Mouse (Mus musculus) urinary bladder, postnatal 4 days (tissue): ENCODE results near the gene Dstn.

Experiments
- DNase-seq, 2 experiments: peaks; one replicate each; pipeline ENCODE4 v3.0.0; 2021 to 2022; ENCODE audit warnings: low spot score in 2 of 2

The Dstn gene

DNA sequence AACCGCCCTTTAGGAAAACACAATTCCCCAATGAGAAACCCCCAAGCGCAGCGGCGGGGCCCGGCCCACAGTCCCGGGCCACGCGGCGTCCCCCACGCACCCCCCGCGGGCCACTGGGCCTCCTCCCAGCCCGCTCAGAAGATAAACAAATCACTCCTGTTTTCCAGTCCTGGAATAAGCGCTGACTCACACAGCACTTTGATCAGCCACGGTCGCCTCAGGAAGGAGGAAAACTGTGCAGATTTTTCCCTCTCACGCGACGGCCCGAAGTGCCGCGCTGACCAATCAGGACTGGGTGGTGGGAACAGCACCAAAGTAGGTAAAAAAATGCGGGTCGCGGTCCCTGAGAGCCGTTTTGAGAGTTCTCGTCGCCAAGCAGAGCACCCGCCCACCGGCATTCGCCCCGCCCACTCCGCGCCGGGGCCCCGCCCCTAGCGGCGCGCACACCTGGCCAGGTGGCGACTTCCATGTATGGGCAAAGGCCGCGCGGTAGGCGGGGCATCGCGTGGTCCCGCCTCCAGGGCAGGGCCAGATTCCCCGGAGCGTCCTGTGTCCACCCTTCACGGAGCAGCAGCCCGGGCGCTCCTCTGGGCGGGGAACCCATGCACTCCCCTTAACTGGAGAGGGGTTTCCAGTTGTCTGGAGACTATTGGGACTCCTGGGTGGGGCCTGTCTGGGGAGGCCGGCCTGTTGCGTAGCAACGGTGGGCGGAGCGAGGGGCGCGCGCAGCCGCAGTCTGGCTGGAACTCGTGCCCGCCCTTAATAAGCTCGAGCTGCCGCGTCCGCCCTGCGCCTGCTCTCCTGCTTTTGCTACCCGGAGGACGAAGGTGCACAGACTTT lies at the start of gene Dstn:
Gene Dstn (plus strand): TSS at position 561 of the 840 bp plus-strand sequence.
- peak; percentile 98 for DNase-seq

DNA sequence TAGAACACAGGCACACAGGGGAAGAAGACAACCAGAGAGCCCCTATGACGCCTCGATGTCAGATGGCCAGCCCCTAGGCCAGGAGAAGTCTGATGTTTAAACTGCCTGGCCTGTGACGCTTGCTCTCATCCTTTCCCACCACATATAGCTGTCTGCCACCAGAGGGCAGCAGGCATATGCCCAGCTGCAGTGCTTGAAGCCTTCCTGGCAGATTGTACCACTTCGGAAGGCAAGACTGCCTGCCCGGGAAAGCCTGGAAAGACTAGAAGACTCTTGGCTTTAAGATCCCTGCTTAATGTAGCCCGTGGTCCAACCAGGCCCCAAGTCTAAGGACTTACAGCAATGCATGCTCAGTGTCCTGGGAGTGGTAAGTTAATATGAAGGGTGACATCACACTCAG lies 47.8 kb upstream of the Dstn start:
- DNase-seq = peak; percentile 74 to 79

GRCm38 (mm10) chr2:143870936-143871688 lies 44.0 kb upstream of the Dstn start:
- DNase-seq = no peak

DNA sequence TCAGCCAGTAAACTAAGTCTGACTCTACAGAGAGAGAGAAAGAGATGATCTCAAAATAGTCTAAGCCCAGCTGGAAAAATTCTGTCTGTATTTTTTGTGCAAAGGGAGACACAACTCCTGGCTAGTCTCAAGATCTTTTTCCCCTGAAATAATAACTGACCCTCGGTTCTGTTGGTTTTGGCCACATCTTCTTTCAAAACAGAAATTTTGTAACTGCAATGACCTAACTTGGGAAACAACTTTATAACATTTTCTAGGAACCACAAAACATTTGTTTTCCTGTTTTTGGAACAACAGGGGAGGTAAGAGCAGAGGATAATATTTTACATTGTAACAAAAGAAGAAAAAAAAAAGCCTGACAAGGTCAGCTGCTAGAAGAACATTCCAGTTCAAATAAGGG lies 39.1 kb upstream of the Dstn start:
- no peak for DNase-seq

DNA sequence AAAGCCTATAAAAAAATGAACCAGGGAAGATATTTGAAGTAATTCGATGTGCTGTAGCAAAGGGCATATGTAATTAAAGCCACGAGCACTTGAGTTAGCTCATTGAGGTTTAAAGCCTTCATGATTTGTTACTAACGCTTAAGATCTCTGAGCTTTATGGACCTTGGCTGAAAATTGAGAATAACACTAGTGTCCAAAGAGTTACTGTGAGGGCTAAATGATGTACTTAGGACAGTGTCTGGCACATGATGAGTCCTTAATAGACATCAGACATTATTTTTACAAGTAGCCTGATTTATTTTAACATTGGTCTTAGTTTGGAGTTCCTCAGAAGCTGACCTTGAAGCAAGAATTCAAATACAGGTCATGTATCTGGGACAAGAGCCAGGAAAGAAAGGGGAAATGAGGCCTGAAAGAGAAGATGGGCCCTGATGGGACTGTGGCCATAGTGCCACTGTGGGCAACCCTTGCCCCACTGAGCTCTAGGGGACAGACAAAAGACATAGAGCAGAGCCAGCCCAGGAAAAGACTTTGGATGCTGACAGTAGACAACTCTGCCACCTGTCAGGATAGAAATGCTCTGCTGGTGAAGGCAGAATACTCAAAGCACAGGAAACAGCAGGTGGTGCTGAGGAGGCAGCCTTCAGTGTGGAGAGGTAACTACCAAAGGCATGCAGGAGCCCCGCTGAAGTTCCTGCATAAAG lies 38.0 kb upstream of the Dstn start:
- no peak for DNase-seq

GRCm38 (mm10) chr2:143879311-143879710 lies 35.8 kb upstream of the Dstn start:
- no peak for DNase-seq

DNA sequence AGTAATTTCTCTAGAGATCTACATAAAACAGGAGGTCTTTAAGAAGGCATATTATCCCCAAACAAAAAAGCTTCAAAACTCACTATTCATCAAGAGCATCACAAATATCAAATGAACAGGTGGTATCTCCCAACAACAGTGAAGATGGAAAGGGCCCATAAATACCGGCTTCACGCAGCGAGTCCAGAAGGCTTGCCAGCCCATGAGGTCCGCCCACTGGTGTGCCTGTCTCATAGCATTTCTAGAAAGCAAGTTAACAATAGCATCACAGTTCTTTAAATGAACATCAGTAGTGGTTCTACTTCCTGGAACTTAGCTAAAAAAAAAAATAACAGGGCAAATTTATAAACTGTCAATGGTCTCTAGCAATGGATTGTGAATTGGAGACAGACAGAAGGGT lies 33.1 kb upstream of the Dstn start:
- no peak for DNase-seq

GRCm38 (mm10) chr2:143882606-143883288 lies 32.4 kb upstream of the Dstn start:
- no peak for DNase-seq

GRCm38 (mm10) chr2:143889131-143889859 lies 25.8 kb upstream of the Dstn start:
- no peak for DNase-seq

DNA sequence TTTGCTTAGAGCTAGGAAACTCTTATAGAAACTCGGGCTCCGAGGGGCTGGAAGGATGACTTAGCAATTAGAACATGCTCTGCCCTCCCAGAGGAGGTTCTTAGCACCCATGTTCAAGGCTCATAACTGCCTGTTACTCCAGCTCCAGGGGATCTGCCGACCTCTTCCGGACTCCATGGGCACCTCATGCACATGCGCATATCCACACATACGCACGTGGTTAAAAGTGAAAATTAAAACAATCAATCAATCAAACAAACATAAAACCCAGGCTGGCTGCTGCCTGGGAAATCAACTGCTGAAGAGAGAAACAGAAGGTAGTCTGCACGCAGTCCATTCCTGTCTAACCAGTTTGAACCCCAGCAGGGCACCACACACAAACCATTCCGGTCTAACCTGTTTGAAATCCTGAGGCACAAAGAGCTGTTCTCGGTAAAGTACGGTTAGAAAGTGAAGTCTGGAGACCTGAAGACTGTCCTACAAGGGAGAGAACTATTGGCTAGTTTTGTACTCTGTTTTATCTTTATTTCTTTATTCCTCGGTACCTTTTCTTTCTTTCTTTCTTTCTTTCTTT lies 25.2 kb upstream of the Dstn start:
- DNase-seq = no peak

- no peak for DNase-seq
Observed at GRCm38 (mm10) chr2:143891302-143892048, 23.6 kb upstream of the Dstn start.

GRCm38 (mm10) chr2:143899470-143900220 lies 15.5 kb upstream of the Dstn start:
- no peak for DNase-seq

GRCm38 (mm10) chr2:143900821-143901351 lies 14.2 kb upstream of the Dstn start:
- DNase-seq = no peak

- DNase-seq = no peak
Observed at GRCm38 (mm10) chr2:143903376-143904045, 11.6 kb upstream of the Dstn start.

DNA sequence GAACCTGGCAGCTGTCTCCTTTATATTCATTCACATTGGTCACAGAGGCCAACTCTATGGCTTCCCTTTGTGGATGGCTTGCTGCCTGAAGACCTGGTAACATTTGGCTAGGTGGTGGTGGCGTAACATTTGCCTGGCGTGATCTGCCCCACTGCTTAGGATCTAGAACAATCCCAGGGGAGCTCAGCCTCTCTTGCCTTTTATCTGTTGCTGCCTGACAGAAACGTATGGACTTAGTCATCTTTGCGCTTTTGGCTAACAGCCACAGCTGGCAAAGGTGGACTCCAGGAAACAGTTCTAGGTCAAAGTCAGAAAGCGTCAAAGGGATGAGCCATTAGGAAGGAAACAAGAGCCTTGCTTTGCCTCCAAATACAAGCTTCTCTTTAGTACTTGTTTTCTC lies 10.2 kb upstream of the Dstn start:
- DNase-seq = no peak

DNA sequence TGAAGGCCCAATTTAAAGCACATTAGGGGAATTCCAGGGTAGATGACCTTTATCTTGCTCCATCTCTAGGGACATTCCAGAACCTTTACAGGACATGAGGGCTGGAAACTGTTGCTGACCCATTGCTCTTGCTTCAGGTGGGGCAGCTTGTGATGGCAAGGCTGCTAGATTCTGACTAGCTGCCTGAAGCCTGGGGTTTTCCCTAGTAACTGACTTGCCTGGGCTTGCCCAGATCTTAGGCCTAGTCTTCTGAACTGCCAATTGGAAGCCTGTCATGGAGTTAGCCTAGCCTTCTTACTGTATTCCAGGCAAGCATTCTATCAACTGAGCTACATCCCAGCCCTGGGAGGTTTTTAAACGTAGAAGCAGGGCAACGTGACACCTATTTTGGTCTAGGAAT lies 5.9 kb upstream of the Dstn start:
- DNase-seq = no peak

DNA sequence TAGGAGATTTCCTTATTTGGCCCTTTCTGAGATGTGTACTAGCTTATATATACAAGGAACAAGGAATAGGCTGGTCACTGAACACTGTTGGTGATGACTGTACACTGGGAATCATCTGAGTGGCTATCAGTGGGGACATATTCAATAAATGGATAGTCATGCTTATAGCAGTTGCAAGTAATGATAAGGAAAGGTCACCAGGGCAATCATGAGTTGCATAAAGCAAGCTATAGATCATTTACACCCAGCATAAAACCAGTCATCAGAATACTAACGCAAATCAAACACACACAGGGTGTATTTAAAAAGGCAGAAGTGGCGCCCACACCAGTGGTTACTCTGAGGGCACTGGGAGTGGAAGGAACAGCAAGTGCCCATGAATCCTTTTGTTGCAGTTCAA lies 2.9 kb upstream of the Dstn start:
- no peak for DNase-seq

DNA sequence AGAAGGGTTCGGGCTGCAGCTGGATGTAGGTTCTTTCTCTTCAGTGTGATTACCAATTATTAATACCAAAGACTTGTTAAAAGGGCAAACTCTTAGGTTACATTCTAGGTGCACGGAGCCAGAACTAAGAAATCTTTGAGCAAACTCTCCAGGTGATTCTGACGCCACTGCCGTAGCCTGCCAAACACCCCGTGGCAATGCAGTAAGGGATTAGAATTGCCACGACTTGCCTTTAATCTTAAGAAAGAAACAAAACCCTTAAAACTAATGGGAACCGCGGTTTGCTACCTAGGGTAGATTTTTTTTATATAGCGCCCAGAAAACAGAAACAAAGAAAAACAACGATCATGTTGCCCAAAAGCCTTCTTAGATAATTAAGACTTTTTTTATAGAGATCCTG lies 899 bp upstream of the Dstn start:
- no peak for DNase-seq
